Mouse (Mus musculus): ENCODE measurements around the gene Icosl. TPM values are rescaled to one million over a fixed set of nuclear protein-coding genes. Genes with fewer than 3 reads are reported as not detected.

The Icosl gene
- total and polyA plus RNA-seq, 3 experiments: not detected

GRCm38 (mm10) chr10:78063122-78063521 is 6.0 kb upstream of the Icosl start:
- DNase-seq (ENCODE audit: low read depth, low spot score): no peak
- Histone ChIP-seq H3K4me3 (ENCODE audit: control insufficient read depth in 1 of 2, insufficient read depth in 1 of 2, low read depth in 2 of 2, low read length in 2 of 2) (no peak overlapping the region), H3K9me3 (replicated peaks; ENCODE audit: insufficient read depth, low read length) (no peaks in the 10 kb centered on the region), H3K79me2 (ENCODE audit: control insufficient read depth, insufficient read depth, low read length, poor library complexity) (no peaks in the 10 kb centered on the region), H3K9ac (ENCODE audit: control insufficient read depth, low read depth, low read length, poor library complexity, severe bottlenecking) (no peak overlapping the region), H3K4me1 (ENCODE audit: control insufficient read depth in 1 of 2, insufficient read depth in 2 of 2, low read length in 2 of 2) (no peaks in the 10 kb centered on the region), H3K27me3 (ENCODE audit: control insufficient read depth in 1 of 2, insufficient read depth in 2 of 2, low read length in 2 of 2) (no peaks in the 10 kb centered on the region; a peak in 2 of 4 replicates), H3K27ac (ENCODE audit: control insufficient read depth, low read depth, low read length) (no peak overlapping the region), H3K36me3 (ENCODE audit: control insufficient read depth in 1 of 2, insufficient read depth in 2 of 2, low read length in 2 of 2) (no peaks in the 10 kb centered on the region)
- no peak for TF ChIP-seq USF2 (IDR thresholded peaks at IDR 0.05; ENCODE audit: borderline replicate concordance in 1 of 2, insufficient read depth in 1 of 2, low read depth in 1 of 2, low read length in 2 of 2)
- TF ChIP-seq TAL1 (IDR thresholded peaks at IDR 0.05; ENCODE audit: low read length): no peak
- TF ChIP-seq ZNF384 (IDR thresholded peaks at IDR 0.05; ENCODE audit: low read depth, low read length): no peak
- TF ChIP-seq SMC3 (IDR thresholded peaks at IDR 0.05; ENCODE audit: low read depth, low read length): no peak
- TF ChIP-seq CHD2 (IDR thresholded peaks at IDR 0.05; ENCODE audit: low read length): no peak
- TF ChIP-seq EP300 (IDR thresholded peaks at IDR 0.05; ENCODE audit: low read depth in 1 of 2, low read length in 2 of 2): no peak
- no peak for TF ChIP-seq MAX (IDR thresholded peaks at IDR 0.05; ENCODE audit: low read length)
- TF ChIP-seq POLR2AphosphoS5 (IDR thresholded peaks at IDR 0.05; ENCODE audit: borderline replicate concordance, low read depth, low read length): no peak
- TF ChIP-seq ZKSCAN1 (IDR thresholded peaks at IDR 0.05; ENCODE audit: low read depth, low read length): no peak
- TF ChIP-seq GATA1 (IDR thresholded peaks at IDR 0.05; ENCODE audit: low read depth, low read length): no peak
- no peak for TF ChIP-seq POLR2AphosphoS2 (IDR thresholded peaks at IDR 0.05; ENCODE audit: low read length)
- TF ChIP-seq GABPA (IDR thresholded peaks at IDR 0.05; ENCODE audit: low read depth, low read length): no peak
- TF ChIP-seq E2F4 (IDR thresholded peaks at IDR 0.05; ENCODE audit: borderline replicate concordance, low read depth, low read length): no peak
- no peak for TF ChIP-seq UBTF (IDR thresholded peaks at IDR 0.05; ENCODE audit: borderline replicate concordance, insufficient read depth, low read depth, low read length)
- TF ChIP-seq RAD21 (IDR thresholded peaks at IDR 0.05; ENCODE audit: low read depth, low read length): no peak

- Histone ChIP-seq H3K36me3 (ENCODE audit: control insufficient read depth in 1 of 2, insufficient read depth in 2 of 2, low read length in 2 of 2) (no peaks in the 10 kb centered on the region), H3K9me3 (replicated peaks; ENCODE audit: insufficient read depth, low read length) (no peaks in the 10 kb centered on the region), H3K4me3 (ENCODE audit: control insufficient read depth in 1 of 2, insufficient read depth in 1 of 2, low read depth in 2 of 2, low read length in 2 of 2) (no peak overlapping the region), H3K4me1 (ENCODE audit: control insufficient read depth in 1 of 2, insufficient read depth in 2 of 2, low read length in 2 of 2) (no peaks in the 10 kb centered on the region), H3K79me2 (ENCODE audit: control insufficient read depth, insufficient read depth, low read length, poor library complexity) (no peaks in the 10 kb centered on the region), H3K27me3 (ENCODE audit: control insufficient read depth in 1 of 2, insufficient read depth in 2 of 2, low read length in 2 of 2) (peaks cover 0 to 1% of the 10 kb centered on the region in 2 experiments; a peak in 1 of 4 replicates), H3K9ac (ENCODE audit: control insufficient read depth, low read depth, low read length, poor library complexity, severe bottlenecking) (no peak overlapping the region), H3K27ac (ENCODE audit: control insufficient read depth, low read depth, low read length) (no peak overlapping the region)
- DNase-seq (ENCODE audit: low read depth, low spot score): peak; percentile 65
- TF ChIP-seq CTCF (IDR thresholded peaks at IDR 0.05 in 2 of 3, conservative IDR thresholded peaks at IDR 0.05 in 1 of 3; ENCODE audit: control insufficient read depth in 1 of 3, insufficient read depth in 1 of 3, low read depth in 2 of 3, low read length in 3 of 3, poor library complexity in 1 of 3, severe bottlenecking in 1 of 3) (0 out of 6 replicates have a peak, but pooled peaks of 1 of the 3 experiments have one; percentile 7), ZC3H11A (IDR thresholded peaks at IDR 0.05; ENCODE audit: low read depth, low read length) (no peak)
Measured at GRCm38 (mm10) chr10:78067226-78067625, 1.9 kb upstream of the Icosl start.

Data from MEL (cell line).